Mouse (Mus musculus): ENCODE measurements around the gene Mcm3ap. TPM values are rescaled to one million over a fixed set of nuclear protein-coding genes. Genes with fewer than 3 reads are reported as not detected.

Gene Mcm3ap
- total and polyA plus RNA-seq, 3 experiments: 26.4 to 47.8 (median 34.2) TPM

- peaks cover 9 to 11% of the 10 kb centered on the region in 2 experiments; a peak in 3 of 4 replicates for H3K4me1 ChIP-seq (ENCODE audit: control insufficient read depth in 1 of 2, insufficient read depth in 2 of 2)
- H3K79me2 ChIP-seq (replicated peaks; ENCODE audit: control insufficient read depth, extremely low read depth, insufficient read depth, poor library complexity, severe bottlenecking): no peaks in the 10 kb centered on the region
- in situ Hi-C loops (cut with MboI; ENCODE audit: low pct_ligation_motif_present, low pct_unique_long_range_greater_than_20kb, low sequenced_read_pairs): no loop called here
- H3K4me2 ChIP-seq (ENCODE audit: insufficient read depth, low read depth, poor library complexity, severe bottlenecking): no peak overlapping the region
- H3K4me3 ChIP-seq (replicated peaks in 1 of 3; ENCODE audit: low read depth in 2 of 3, low read length in 2 of 3, poor library complexity in 1 of 3): no peak overlapping the region
- no peaks in the 10 kb centered on the region for H3K27me3 ChIP-seq (replicated peaks)
- H3K27ac ChIP-seq (ENCODE audit: insufficient read depth, low read depth): no peak overlapping the region
- H3K9me3 ChIP-seq (replicated peaks; ENCODE audit: low read length): no peaks in the 10 kb centered on the region
- DNase-seq (ENCODE audit: extremely low read depth): no peak
- TF ChIP-seq ZKSCAN1 (IDR thresholded peaks at IDR 0.05; ENCODE audit: borderline replicate concordance, low read depth, low read length) (no peak), USF1 (IDR thresholded peaks at IDR 0.05; ENCODE audit: low read depth, low read length) (no peak), HCFC1 (IDR thresholded peaks at IDR 0.05; ENCODE audit: low read depth, low read length) (no peak), ZMIZ1 (IDR thresholded peaks at IDR 0.05; ENCODE audit: low read depth, low read length) (no peak), USF2 (conservative IDR thresholded peaks at IDR 0.05; ENCODE audit: low read depth, low read length) (no peak), NELFE (IDR thresholded peaks at IDR 0.05; ENCODE audit: low read depth, low read length) (no peak), ZNF384 (IDR thresholded peaks at IDR 0.05; ENCODE audit: low read depth, low read length) (no peak), RCOR1 (conservative IDR thresholded peaks at IDR 0.05; ENCODE audit: low read depth, low read length) (no peak), ZC3H11A (IDR thresholded peaks at IDR 0.05; ENCODE audit: low read depth, low read length) (no peak), JUND (conservative IDR thresholded peaks at IDR 0.05; ENCODE audit: low read depth, low read length) (no peak)
- peaks cover 71 to 89% of the 10 kb centered on the region in 2 experiments for H3K36me3 ChIP-seq (replicated peaks in 1 of 2; ENCODE audit: control insufficient read depth in 1 of 2, insufficient read depth in 1 of 2, low read length in 1 of 2)
- no peak overlapping the region for H3K9ac ChIP-seq (ENCODE audit: insufficient read depth, low read depth)
- dilution Hi-C loops (cut with MboI; ENCODE audit: extremely low pct_ligation_motif_present, extremely low pct_unique_long_range_greater_than_20kb, low sequenced_read_pairs): no loop called here
Measured at GRCm38 (mm10) chr10:76488265-76488664, 19.5 kb downstream of the Mcm3ap start.

- no peak for TF ChIP-seq CHD2 (IDR thresholded peaks at IDR 0.05; ENCODE audit: low read length)
- TF ChIP-seq RAD21 (IDR thresholded peaks at IDR 0.05; ENCODE audit: low read depth, low read length): no peak
- TF ChIP-seq ELF1 (IDR thresholded peaks at IDR 0.05; ENCODE audit: low read depth, low read length): no peak
- TF ChIP-seq GABPA (IDR thresholded peaks at IDR 0.05; ENCODE audit: insufficient replicate concordance, low read depth, low read length): no peak
- TF ChIP-seq MAZ (IDR thresholded peaks at IDR 0.05; ENCODE audit: low read depth, low read length): no peak
- no peak for TF ChIP-seq UBTF (IDR thresholded peaks at IDR 0.05; ENCODE audit: low read depth, low read length)
- no peak for TF ChIP-seq BHLHE40 (IDR thresholded peaks at IDR 0.05; ENCODE audit: low read depth, low read length)
- no peak for TF ChIP-seq POLR2AphosphoS2 (IDR thresholded peaks at IDR 0.05; ENCODE audit: low read depth, low read length)
- TF ChIP-seq E2F4 (IDR thresholded peaks at IDR 0.05; ENCODE audit: insufficient replicate concordance, low read depth, low read length): no peak
- TF ChIP-seq NRF1 (IDR thresholded peaks at IDR 0.05; ENCODE audit: low read depth, low read length): no peak
- no peak for TF ChIP-seq EP300 (IDR thresholded peaks at IDR 0.05; ENCODE audit: low read length)
- no peak for TF ChIP-seq CHD1 (IDR thresholded peaks at IDR 0.05; ENCODE audit: low read depth, low read length)
Measured at GRCm38 (mm10) chr10:76489205-76489604, 20.5 kb downstream of the Mcm3ap start.

More at GRCm38 (mm10) chr10:76489205-76489604, 20.5 kb downstream of the Mcm3ap start:
- no peaks in the 10 kb centered on the region for H3K27me3 ChIP-seq (replicated peaks)
- H3K4me1 ChIP-seq (ENCODE audit: control insufficient read depth in 1 of 2, insufficient read depth in 2 of 2): peaks cover 9 to 11% of the 10 kb centered on the region in 2 experiments; a peak in 3 of 4 replicates
- H3K4me2 ChIP-seq (ENCODE audit: insufficient read depth, low read depth, poor library complexity, severe bottlenecking): no peak overlapping the region
- no peak overlapping the region for H3K27ac ChIP-seq (ENCODE audit: insufficient read depth, low read depth)
- dilution Hi-C loops (cut with MboI; ENCODE audit: extremely low pct_ligation_motif_present, extremely low pct_unique_long_range_greater_than_20kb, low sequenced_read_pairs) (no loop called here), in situ Hi-C loops (cut with MboI; ENCODE audit: low pct_ligation_motif_present, low pct_unique_long_range_greater_than_20kb, low sequenced_read_pairs) (no loop called here)
- H3K79me2 ChIP-seq (replicated peaks; ENCODE audit: control insufficient read depth, extremely low read depth, insufficient read depth, poor library complexity, severe bottlenecking): no peaks in the 10 kb centered on the region
- no peaks in the 10 kb centered on the region for H3K9me3 ChIP-seq (replicated peaks; ENCODE audit: low read length)
- H3K4me3 ChIP-seq (replicated peaks in 1 of 3; ENCODE audit: low read depth in 2 of 3, low read length in 2 of 3, poor library complexity in 1 of 3): no peak overlapping the region
- H3K36me3 ChIP-seq (replicated peaks in 1 of 2; ENCODE audit: control insufficient read depth in 1 of 2, insufficient read depth in 1 of 2, low read length in 1 of 2): peaks cover 74 to 90% of the 10 kb centered on the region in 2 experiments
- H3K9ac ChIP-seq (ENCODE audit: insufficient read depth, low read depth): no peak overlapping the region
- no peak for DNase-seq (ENCODE audit: extremely low read depth)
